Mouse (Mus musculus) limb, embryonic 11.5 days (tissue): ENCODE results near the gene Arpc5l. TPM values are rescaled to one million over a fixed set of nuclear protein-coding genes. Genes with fewer than 3 reads are reported as not detected.

ENCODE experiments used
- ATAC-seq: fragments of 200-750 bp; cut with Nextera tagmentation; 2 replicates; pipeline ENCODE4 v1.8.0; 2017; ENCODE audit warnings: low read depth; ENCODE audit not compliant: insufficient number of reproducible peaks, low FRiP score, low TSS enrichment
- DNase-seq: peaks from one replicate; pipeline ENCODE4 v3.0.0-alpha.2; 2015; ENCODE audit warnings: low spot score
- H3K27ac ChIP-seq: fragments of 300-500 bp; sonication (generic); replicated peaks from 2 replicates; pipeline ENCODE4 v1.5.1; 2014; ENCODE audit warnings: low read depth, mild to moderate bottlenecking, low read length
- H3K27me3 ChIP-seq: fragments of 300-500 bp; sonication (generic); 2 replicates; pipeline ENCODE4 v1.6.1; 2014; ENCODE audit warnings: mild to moderate bottlenecking, low read length, mixed read lengths; ENCODE audit not compliant: control insufficient read depth, insufficient read depth
- H3K36me3 ChIP-seq: fragments of 300-500 bp; sonication (generic); 2 replicates; pipeline ENCODE4 v1.6.1; 2014; ENCODE audit warnings: mild to moderate bottlenecking, low read length, moderate library complexity, mixed read lengths; ENCODE audit not compliant: control insufficient read depth, insufficient read depth
- H3K4me1 ChIP-seq: fragments of 300-500 bp; sonication (generic); 2 replicates; pipeline ENCODE4 v1.6.1; 2014; ENCODE audit warnings: low read length, mixed read lengths; ENCODE audit not compliant: control insufficient read depth, insufficient read depth
- H3K4me2 ChIP-seq: fragments of 300-500 bp; sonication (generic); 2 replicates; pipeline ENCODE4 v1.6.1; 2014; ENCODE audit warnings: low read depth, mild to moderate bottlenecking, moderate library complexity; ENCODE audit not compliant: severe bottlenecking
- H3K4me3 ChIP-seq: fragments of 300-500 bp; sonication (generic); 2 replicates; pipeline ENCODE4 v1.5.1; 2014; ENCODE audit warnings: low read depth, low read length
- H3K9ac ChIP-seq: fragments of 300-500 bp; sonication (generic); 2 replicates; pipeline ENCODE4 v1.6.1; 2014; ENCODE audit warnings: mild to moderate bottlenecking, low read length
- H3K9me3 ChIP-seq: fragments of 300-500 bp; sonication (generic); 2 replicates; pipeline ENCODE4 v1.6.1; 2016; ENCODE audit warnings: low read length; ENCODE audit not compliant: control insufficient read depth
- WGBS: fragments of 180-500 bp; shearing (Covaris S2); extraction: QIAGEN DNeasy Blood & Tissue Kit; methylation state at CpG from one replicate; pipeline ENCODE4 v1.1.7; 2014; 5-methylcytosine and 5-hydroxymethylcytosine counted together
- polyA plus RNA-seq: library from polyadenylated mRNA; unstranded; fragments of >200 nt; fragmentation: Nextera tagmentation; extraction: Ambion mirVana; gene quantifications from 2 replicates; pipeline ENCODE4 v1.2.1, GENCODE M21; 2014

The Arpc5l gene
- polyA plus RNA-seq, 1 experiment from 2014 or later: 115 TPM

- H3K4me2 ChIP-seq: no peak overlapping the region
Measured at GRCm38 (mm10) chr2:38975181-38975580, 30.0 kb upstream of the Arpc5l start.

GRCm38 (mm10) chr2:38975941-38976805 is 29.0 kb upstream of the Arpc5l start:
- WGBS: 82% methylated on average over 21 of the region's 21 CpGs
- no peaks in the 10 kb centered on the region for H3K4me1 ChIP-seq

More at GRCm38 (mm10) chr2:38975181-38975580, 30.0 kb upstream of the Arpc5l start:
- H3K9ac ChIP-seq: no peak overlapping the region
- WGBS: 69% methylated on average over 3 of the region's 3 CpGs
- no peaks in the 10 kb centered on the region for H3K36me3 ChIP-seq
- no peaks in the 10 kb centered on the region for H3K27me3 ChIP-seq
- no peaks in the 10 kb centered on the region for H3K9me3 ChIP-seq
- ATAC-seq: no peak
- H3K27ac ChIP-seq: no peak overlapping the region
- H3K4me3 ChIP-seq: no peak overlapping the region
- DNase-seq: no peak
- no peaks in the 10 kb centered on the region for H3K4me1 ChIP-seq

GRCm38 (mm10) chr2:38977837-38978236 is 27.3 kb upstream of the Arpc5l start:
- Histone ChIP-seq H3K9ac (no peak overlapping the region), H3K27me3 (no peaks in the 10 kb centered on the region), H3K9me3 (no peaks in the 10 kb centered on the region), H3K4me3 (no peak overlapping the region), H3K4me1 (no peaks in the 10 kb centered on the region), H3K4me2 (no peak overlapping the region), H3K36me3 (no peaks in the 10 kb centered on the region), H3K27ac (no peak overlapping the region)
- 80% methylated on average over 4 of the region's 4 CpGs for WGBS
- no peak for ATAC-seq
- DNase-seq: no peak

More at GRCm38 (mm10) chr2:38975941-38976805, 29.0 kb upstream of the Arpc5l start:
- H3K4me3 ChIP-seq: no peak overlapping the region
- no peak overlapping the region for H3K9ac ChIP-seq
- H3K27me3 ChIP-seq: no peaks in the 10 kb centered on the region
- DNase-seq: no peak
- no peak overlapping the region for H3K27ac ChIP-seq
- no peak for ATAC-seq
- H3K9me3 ChIP-seq: no peaks in the 10 kb centered on the region
- no peaks in the 10 kb centered on the region for H3K36me3 ChIP-seq
- no peak overlapping the region for H3K4me2 ChIP-seq

GRCm38 (mm10) chr2:38983456-38983855 is 21.7 kb upstream of the Arpc5l start:
- ATAC-seq (no peak), DNase-seq (no peak)
- no peak overlapping the region for H3K9ac ChIP-seq
- H3K4me2 ChIP-seq: no peak overlapping the region
- WGBS: 98% methylated on average over 2 of the region's 2 CpGs
- H3K4me3 ChIP-seq: no peak overlapping the region
- H3K27me3 ChIP-seq: no peaks in the 10 kb centered on the region
- no peaks in the 10 kb centered on the region for H3K36me3 ChIP-seq
- H3K27ac ChIP-seq: no peak overlapping the region
- H3K9me3 ChIP-seq: no peaks in the 10 kb centered on the region
- H3K4me1 ChIP-seq: no peaks in the 10 kb centered on the region

GRCm38 (mm10) chr2:38986580-38986979 is 18.6 kb upstream of the Arpc5l start:
- no peaks in the 10 kb centered on the region for H3K9me3 ChIP-seq
- H3K27me3 ChIP-seq: no peaks in the 10 kb centered on the region
- no peak overlapping the region for H3K27ac ChIP-seq
- H3K4me2 ChIP-seq: no peak overlapping the region
- no peaks in the 10 kb centered on the region for H3K36me3 ChIP-seq
- no peak overlapping the region for H3K4me3 ChIP-seq
- no peaks in the 10 kb centered on the region for H3K4me1 ChIP-seq
- no peak for DNase-seq
- ATAC-seq: no peak
- 93% methylated on average over 3 of the region's 3 CpGs for WGBS
- H3K9ac ChIP-seq: no peak overlapping the region

- WGBS: 65% methylated on average over 1 of the region's 1 CpGs
- no peak overlapping the region for H3K27ac ChIP-seq
Measured at GRCm38 (mm10) chr2:38987371-38987770, 17.8 kb upstream of the Arpc5l start.

GRCm38 (mm10) chr2:38987803-38988510 is 17.2 kb upstream of the Arpc5l start:
- no peaks in the 10 kb centered on the region for H3K9me3 ChIP-seq
- H3K36me3 ChIP-seq: no peaks in the 10 kb centered on the region
- no peak for ATAC-seq
- H3K4me1 ChIP-seq: no peaks in the 10 kb centered on the region
- no peak overlapping the region for H3K4me3 ChIP-seq
- H3K27me3 ChIP-seq: no peaks in the 10 kb centered on the region
- H3K27ac ChIP-seq: no peak overlapping the region
- no peak overlapping the region for H3K4me2 ChIP-seq
- 75% methylated on average over 6 of the region's 6 CpGs for WGBS
- DNase-seq: no peak
- no peak overlapping the region for H3K9ac ChIP-seq

More at GRCm38 (mm10) chr2:38987371-38987770, 17.8 kb upstream of the Arpc5l start:
- H3K27me3 ChIP-seq: no peaks in the 10 kb centered on the region
- DNase-seq (no peak), ATAC-seq (no peak)
- no peak overlapping the region for H3K4me3 ChIP-seq
- no peak overlapping the region for H3K9ac ChIP-seq
- no peaks in the 10 kb centered on the region for H3K4me1 ChIP-seq
- no peaks in the 10 kb centered on the region for H3K36me3 ChIP-seq
- H3K9me3 ChIP-seq: no peaks in the 10 kb centered on the region
- H3K4me2 ChIP-seq: no peak overlapping the region

GRCm38 (mm10) chr2:38988929-38989328 is 16.2 kb upstream of the Arpc5l start:
- H3K27me3 ChIP-seq: no peaks in the 10 kb centered on the region
- H3K27ac ChIP-seq: no peak overlapping the region
- no peak overlapping the region for H3K4me2 ChIP-seq
- ATAC-seq (no peak), DNase-seq (no peak)
- H3K4me1 ChIP-seq: no peaks in the 10 kb centered on the region
- H3K36me3 ChIP-seq: no peaks in the 10 kb centered on the region
- no peak overlapping the region for H3K4me3 ChIP-seq
- H3K9ac ChIP-seq: no peak overlapping the region
- H3K9me3 ChIP-seq: no peaks in the 10 kb centered on the region
- WGBS: 87% methylated on average over 2 of the region's 2 CpGs
